Mouse (Mus musculus): ENCODE measurements around the gene Itga6.

Gene Itga6

DNA sequence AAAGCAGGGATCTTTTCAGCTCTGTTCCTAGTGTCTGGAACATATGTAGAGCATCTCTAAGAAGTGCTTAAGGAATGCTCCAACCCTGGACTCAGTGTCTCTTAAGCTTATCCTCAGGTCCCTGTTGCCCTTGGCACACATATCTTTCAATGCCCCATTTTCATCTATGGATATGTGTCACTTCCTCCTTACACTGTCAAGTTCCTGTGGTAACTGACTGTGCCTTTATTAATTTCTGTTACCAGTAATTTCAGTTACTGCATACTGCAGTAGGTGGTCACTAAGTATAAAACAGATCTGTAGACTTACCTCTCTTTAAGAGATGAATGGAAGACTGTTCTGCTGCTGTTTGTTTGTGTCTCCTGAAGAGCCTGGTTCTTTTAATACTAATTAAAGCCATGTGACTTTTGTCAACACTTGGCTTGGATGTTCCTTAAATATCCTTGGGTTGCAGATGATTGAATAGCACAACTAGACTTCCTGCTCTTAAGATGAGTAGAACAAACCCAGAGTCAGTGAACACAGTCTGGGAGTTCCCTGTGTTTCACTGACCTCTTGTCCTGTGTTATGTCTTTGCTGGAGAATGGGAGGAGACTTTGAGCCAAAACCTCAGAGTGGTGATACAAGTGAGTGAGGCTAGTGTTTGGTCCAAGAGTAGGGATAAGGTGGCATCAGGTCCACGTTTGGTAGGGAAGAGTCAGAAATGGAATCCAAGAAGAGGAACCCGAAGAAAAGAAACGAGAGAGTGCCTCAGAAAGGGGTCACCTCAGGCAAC is 19.7 kb downstream of the Itga6 start:
- DNase-seq, result no peak

DNA sequence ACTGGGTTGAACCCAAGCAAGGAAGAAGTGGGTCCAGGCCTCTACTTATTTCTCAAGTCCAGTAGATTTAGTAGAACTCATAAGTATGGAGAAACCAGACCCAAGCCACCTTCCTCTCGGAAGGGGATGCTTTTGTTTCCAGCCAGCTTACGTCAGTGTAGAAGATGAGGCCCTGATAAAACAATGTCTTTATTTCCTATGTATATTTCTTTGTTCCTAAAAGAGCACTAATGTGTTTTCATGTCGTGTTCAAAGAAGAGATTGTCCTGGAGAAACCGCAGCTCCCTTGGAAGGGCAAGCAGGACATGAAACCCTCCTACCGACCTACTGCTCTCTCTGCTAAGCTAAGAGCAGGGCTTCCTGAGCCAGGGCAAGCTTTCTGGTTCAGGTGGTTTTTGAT is 20.6 kb downstream of the Itga6 start:
- no peak for DNase-seq

DNA sequence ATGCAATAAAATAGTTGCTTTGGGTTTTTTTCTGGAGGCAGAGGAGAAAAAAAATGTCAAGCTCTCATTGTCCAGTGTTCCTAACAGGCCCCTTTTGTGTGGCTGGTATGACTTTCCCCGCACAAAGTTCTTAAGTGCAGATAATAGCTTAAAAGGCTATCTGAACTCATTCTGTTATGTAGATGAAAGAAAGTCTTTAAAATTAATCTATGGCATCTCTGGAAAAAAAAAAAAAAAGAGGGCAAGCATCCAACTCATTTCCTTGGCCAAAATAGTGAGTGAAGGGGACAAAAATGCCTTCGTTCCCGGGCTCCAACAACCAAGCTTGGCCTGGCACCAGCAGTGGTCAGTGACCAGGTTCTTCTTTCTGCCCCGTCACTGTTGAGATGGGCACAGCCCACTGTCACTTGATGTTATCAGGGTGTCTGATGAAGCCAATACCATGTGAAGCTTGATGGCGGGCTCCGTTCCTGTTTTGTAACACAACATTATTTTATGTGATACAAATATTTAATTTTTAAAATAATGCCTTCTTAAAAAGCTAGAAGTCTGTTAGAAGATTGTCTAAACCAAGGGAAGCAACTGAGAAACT is 21.7 kb downstream of the Itga6 start:
- peak; percentile 14 to 23 for DNase-seq

DNA sequence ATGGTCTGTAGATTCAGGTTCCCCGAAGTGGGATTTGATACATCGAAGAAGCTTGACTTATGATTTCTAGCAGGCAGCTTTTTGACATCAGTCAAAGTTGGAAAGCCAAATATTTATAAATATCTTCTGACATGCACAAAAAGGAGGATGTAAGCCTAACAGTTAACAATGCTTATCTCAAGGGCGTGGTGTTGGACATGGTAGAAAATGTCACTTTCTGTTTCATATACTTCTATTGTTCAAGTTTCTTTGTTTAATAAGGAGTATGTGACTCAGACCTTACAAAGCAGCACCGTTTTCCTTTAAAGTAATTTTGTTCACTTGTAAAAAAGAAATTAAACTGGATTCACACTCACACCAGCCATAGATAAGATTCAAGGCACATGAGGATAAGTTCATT is 26.3 kb downstream of the Itga6 start:
- DNase-seq, result no peak

DNA sequence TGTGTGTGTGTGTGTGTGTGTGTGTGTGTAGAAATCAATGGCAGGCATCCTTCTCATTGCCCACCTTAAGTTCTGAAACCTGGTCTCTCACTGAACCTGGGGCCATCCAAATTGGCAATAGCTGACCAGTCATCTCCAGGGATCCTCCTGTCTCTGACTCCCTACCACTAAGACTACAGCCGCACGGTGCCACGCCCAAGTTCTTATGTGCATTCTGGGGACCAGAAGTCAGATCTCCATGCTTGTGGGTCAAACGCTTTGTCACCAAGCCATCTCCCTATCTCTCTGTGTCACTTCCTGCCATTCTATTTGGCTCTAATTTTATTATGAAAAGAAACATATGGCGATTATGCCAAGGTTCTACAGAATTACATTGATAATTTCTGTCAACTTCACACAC is 28.3 kb downstream of the Itga6 start:
- DNase-seq, result no peak

DNA sequence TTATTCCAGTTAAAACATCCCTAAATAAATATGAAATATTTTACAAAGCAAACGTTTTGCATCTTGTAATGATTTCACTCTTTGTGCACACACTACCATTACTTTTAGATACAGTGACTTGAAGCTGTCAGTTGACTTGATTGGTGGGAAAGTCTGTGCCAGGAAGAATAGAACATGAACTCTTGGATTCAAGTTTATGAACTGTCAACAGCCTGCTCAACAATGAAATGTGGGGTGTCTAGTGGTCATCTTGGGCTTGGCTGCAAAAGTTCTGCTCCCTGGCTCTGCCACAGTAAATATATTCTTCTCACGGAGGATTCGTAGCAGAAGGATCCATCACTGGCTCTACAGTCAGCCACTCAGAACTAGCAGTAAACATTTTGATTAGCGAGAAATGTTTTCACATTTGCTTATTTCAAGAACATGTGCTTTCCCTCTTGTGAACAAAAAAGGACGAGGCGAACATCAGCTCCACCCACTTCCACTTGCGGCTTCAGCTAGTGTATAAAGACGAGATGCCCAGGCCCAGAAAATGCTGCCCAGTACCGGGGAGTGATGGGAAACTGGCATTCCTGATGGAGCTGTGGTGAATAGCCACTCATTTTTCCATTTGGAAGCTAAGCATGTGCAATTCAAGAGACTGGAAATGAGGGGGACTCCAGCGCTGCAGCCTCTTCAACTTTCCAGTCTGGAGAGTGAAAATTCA is 29.0 kb downstream of the Itga6 start:
- DNase-seq, result peak in 1 of 2 experiments; percentile 19

DNA sequence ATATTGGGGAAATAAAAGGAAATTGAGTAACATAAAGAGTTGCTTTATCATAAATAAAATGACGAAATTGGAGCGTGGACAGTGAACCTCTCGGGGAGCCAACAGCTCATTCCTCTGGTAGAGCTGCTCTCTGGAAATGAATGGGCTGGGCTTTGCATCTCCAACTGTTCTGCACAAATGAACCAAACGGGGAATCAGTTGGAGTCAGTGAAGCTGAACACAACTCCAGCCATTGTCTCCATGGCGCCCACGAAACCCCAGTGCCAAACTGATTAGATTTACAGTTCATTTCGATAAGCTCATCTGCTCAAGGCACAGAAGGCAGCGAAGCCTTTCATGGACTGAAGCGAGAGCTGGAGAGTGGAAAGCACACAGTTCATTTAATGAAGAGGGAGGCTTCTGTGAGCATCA is 29.8 kb downstream of the Itga6 start:
- peak; percentile 41 to 42 for DNase-seq

DNA sequence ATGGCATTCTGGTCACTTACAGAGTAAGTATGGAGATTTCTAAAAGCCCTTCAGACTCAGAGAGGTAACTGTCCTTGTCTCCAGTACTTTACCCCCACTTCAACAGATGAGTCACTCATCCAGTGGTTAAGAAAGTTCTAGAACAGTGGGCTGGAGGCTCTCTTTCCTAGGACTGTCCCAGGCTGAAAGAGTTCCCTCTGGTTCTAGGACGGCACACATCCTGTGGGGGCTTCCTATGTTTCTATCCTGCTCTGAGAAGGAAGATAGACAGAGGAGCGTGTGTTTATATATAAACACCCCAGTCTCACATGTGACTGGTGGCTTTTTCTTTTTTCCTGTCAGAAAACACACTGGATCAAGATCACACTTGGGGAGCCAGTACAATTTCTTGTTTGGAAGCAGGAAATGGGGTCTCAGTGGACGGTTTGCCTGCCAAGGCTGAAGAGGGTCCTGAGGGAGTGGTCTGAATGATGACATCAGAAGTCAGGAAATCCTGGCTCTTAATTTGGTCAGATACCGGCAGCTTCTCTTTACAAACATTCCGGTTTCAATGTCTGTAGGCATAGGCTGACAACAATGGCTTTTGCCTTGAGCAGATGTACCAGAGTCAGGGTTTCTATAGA is 34.0 kb downstream of the Itga6 start:
- no peak for DNase-seq

DNA sequence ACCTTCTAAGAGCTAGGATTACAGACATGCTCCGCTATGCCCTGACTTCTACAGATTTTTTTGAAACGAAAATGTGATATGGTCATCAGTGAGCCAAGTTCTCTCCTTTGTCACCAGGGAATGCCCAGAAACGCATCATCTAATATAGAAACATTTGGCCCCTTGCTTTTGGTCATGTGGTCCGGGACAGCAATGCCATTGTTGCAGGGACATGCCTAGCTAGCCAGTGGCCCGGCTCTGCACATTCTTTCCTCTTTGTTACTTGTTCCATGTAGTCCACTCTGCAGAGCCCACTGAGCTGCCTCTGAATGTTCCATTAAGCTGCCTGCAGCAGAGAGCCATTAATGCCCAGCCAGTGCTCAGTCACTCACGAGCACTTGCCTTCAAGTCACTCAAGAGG is 34.6 kb downstream of the Itga6 start:
- no peak for DNase-seq

DNA sequence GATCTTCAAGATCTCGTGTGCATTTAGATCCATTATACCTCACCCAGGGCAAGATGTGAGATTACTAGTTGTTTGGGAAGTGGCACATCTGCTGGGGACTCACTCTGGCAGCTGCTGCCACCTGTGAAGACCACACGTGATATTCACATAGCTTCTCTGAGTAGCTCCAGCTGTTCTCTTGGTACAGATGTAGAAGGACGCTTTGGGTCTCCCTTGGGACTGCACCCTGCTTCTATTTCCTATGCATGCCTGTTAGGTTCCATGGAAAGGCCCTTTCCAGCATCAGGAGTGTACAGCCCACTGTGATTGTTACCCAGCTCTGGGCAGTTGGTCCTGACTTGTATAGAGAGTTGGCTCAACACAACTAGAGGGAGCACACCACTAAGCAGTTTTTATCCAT is 39.8 kb downstream of the Itga6 start:
- DNase-seq, result no peak

DNA sequence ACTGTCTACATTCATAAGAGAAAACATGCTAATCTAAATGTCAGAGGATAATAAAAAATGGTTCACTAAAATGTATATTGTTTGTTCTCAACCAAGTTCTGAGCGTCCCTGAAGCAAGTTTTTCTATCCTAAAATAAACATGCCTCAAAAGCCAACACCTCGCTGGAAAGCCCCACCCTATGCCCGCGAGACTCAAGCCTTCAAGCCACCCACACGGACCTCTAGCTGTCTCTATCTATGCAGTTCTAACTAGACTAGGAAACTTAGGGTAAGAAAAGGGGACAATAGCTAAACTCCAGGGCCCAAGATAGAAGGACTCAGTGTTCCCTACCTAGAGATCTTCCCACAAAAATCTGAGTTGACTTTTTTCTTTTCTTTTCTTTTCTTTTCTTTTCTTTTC is 40.6 kb downstream of the Itga6 start:
- DNase-seq, result no peak

DNA sequence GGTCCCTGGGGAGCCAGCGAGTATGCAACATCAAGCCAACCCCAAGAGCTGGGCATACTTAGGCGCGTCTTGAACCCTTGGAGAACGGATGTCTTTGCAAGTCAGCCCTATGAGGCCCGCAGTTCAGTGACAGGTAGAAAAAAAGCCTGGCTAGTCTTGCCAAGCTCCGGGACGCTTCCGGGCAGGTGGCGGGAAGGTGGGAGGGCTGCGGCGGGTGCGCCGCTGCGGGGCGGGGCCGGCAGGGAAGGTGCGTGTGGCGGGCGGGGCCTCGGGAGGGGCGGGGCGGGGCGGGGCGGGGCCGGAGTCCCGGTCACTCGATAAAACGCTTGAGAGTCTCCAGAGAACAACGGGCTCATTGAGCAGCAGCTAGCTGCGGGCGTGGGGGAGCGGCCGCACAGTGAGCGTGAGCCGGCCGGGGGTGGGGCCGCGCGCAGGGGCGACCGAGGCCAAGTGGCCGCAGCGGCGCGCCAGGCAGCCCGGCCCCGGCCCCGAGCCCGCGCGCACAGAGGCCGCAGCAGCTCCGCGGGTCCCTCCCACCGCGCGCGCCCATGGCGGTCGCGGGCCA is 41.3 kb downstream of the Itga6 start:
- DNase-seq, result peak; percentile 66 to 79

DNA sequence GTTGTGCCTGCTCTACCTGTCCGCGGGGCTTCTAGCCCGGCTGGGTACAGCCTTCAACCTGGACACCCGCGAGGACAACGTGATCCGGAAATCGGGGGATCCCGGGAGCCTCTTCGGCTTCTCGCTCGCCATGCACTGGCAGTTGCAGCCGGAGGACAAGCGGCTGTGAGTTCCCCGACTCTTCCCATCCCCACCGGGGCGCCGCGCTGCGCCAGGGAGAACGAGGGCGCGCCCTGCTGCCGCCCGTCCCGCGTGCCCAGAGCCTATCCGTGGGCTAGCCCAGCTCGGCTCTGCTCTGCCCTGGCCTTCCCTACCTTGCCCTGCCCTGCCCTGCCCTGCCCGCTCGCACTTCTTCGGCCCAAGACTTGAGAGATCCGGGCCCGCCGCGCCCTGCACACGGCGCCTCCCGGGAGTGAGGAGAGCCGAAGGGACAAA is 41.8 kb downstream of the Itga6 start:
- peak in 1 of 2 experiments; percentile 67 for DNase-seq

DNA sequence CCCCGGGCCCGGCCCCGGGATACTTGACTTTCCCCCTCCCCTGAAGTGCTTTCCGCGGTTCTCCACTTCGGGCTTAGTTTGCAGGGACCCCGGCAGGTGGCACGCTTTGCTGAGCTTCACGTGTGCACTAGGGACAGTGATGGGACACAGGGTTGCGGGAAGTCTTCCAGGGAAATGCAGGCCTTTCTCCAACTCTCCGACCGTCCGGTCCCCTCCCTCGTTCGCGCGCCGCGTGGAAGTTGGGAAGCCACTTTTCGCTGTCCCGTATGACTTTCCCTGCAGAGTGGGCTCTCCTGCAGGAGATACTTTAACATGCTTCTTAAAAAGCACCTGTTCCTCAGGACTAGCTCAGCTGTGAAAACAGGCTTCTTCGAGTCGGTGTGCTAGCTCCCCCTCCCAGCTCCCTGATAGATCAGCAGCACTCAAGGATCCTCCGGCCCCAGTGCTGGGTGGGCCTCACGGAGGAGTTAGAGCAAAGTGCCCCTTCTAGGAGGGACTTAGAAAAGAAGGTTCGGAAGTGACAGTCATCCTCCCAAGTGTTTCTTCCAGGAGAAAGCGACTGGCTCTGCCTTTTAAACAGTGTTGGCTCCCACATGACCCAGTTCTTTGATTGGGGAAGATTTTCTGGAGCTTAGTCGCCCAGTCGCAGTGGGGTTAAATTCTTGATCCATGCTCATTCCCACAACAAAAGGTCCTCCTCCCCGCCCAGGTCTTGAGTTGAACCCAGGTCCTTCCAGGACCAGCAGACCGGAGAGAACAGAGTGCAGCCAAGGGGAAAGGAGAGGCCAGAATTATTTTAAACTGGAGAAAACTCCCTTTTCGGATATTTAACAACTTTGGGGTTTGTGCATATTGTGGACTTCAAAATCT is 42.4 kb downstream of the Itga6 start:
- DNase-seq, result peak; percentile 52 to 56

DNA sequence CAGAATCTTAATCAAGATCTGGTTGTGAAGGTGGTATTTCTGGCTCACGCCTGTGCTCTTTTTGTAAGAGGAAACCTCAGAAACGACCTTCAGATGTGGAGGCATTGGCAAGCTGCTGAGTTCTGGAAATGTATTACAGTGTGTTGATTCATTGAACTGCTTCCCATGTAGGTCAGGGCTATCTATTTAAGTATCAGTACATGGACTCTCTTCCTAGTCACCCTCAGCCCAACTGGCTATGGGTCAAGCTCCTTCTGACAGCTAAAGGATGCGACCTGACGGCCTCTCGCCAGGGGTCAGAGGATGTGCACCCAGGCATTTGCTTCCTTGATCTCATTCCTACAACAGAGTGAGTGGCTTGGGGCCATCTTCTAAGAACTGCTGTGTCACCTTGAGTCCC is 45.3 kb downstream of the Itga6 start:
- DNase-seq, result no peak

DNA sequence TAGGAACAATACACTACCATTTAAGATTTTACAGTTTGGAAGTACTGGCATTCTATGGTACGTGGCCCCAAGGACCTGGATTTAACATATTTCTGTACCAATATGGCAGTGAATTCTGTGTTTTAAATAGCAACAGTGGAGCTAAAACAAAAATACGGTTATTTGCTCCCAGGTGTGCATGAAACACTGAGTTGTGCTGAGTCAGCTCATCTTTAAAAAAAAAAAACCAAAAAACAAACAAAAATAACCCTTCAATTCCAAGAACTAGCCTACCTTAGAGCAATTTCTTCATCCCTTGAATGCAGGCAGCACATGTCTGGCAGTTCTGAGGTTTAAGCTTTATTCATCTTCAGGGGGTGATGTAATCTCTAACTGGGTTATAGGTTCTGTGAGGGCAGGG is 45.8 kb downstream of the Itga6 start:
- no peak for DNase-seq

DNA sequence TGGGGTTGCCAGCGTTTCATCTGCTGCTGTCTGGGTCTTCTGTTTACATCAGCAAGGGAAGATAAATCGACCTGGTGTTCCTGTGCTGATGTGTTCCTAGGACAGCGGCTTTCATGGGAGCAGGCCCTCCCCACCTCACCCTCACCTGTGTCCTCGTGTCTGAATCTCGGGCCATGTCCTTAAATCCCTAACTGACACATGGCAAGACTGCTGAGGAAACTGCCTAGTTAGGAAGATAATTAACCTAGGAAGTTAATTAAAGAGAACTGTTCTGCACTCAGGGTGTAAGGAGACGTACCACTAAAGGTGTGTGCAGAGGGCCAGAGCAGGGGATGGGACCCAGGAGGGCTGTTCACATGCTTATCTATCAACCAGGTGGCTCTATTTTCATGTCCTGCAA is 48.7 kb downstream of the Itga6 start:
- no peak for DNase-seq

DNA sequence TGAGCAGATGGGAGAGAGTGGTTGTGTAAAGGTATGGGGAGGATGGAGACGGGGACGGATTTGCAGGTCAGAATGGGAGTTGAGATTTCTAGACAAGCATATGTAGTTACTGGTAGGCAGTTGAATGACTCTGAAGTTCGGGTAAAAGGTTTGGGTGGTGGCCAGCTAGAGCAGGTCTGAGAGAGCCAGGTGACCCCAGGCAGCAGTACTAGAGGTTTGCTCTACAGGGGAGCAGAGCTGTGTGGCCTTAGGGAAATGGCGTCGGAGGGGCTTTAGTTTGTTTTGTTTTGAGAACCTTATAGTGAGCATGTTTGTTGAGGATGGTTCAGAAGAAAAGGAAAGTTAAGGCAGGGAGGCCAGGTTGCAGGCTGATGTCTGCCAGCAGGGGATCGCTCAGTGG is 51.4 kb downstream of the Itga6 start:
- no peak for DNase-seq

DNA sequence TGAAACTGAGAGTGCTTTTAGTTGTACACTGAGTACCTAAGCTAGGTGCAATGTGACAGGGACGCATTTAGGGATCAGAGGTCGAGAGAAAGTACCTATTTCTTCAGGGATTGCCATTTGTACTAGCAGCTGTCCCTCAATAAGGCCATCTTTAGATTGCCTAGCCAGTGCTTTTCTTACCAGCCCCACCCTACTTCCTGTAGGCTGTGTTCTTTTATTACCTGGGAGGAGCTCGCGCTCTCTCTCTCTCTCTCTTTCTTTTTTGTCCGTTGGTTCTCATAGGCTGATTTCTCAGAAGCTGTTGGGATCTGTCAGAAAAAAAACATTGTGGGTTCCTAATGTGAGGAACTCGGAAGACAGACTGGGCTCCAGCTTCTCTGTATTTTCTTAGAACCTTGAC is 55.4 kb downstream of the Itga6 start:
- no peak for DNase-seq

DNA sequence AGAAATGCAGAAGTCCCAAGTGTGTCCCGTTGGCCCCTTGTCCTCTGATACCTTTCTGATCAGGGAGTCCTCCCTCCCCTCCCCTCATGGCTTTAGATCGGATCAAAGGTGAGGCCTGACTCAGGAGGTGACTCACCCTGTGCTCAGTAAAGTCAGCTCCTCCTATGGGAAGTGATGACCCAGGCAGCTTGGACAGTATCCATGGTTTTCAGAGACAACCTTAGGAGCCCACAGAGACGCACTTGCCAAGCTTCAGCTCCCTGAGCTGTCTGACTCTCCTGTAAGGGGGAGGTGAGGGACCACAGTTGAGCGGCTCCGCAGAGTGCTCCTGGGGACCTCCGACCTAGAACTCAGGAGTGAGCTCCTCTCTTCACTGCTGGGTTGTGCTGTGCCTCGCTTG is 56.3 kb downstream of the Itga6 start:
- no peak for DNase-seq

DNA sequence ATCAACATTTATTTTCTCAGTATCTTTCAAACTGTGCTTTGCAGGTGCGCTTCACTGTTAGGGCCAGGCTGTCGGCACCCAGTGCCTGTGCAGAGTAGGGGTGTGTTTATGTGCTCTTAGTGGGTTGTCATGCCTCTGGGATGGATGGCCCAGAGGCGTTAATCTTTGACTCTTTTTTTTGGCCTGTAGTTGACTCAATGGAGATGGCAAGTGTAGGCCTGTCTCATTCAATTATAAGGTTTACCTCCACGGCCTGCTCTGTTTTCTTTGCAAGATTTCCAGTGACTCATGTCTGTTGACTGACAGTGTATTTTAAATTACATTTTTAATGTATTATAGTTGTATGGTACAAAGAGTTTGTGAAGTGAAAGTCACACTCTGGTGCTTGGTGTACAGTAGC is 56.7 kb downstream of the Itga6 start:
- no peak for DNase-seq

DNA sequence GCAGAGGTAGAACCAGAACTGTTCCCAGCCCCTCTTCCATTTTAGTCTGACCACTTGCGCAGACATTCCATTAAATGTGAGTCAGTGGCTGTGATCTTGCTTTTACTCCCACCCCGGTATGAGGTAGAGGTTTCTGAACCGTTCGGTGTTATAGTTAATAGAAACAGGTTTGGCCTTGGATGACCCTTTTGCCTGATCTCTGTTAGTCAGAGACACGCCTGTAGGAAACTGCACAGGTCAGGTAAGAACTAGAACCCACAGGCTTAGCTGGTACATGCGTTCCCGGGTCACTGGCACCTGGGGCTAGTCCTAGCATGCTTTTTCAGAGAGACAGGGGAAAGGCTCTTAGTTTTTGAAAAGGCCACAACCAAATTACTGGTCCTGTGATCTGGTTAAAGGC is 59.7 kb downstream of the Itga6 start:
- DNase-seq, result no peak
